Mouse (Mus musculus) limb, embryonic 13.5 days (tissue): Measurements from ENCODE around the gene Fabp3. TPM values are rescaled to one million over a fixed set of nuclear protein-coding genes. Genes with fewer than 3 reads are reported as not detected.

Experiments
- ATAC-seq: fragments of 200-750 bp; cut with Nextera tagmentation; 2 replicates; pipeline ENCODE4 v1.8.0; 2017; ENCODE audit warnings: low read depth, moderate number of reproducible peaks, moderate TSS enrichment; ENCODE audit not compliant: low FRiP score
- H3K27ac ChIP-seq: fragments of 300-500 bp; sonication (generic); 2 replicates; pipeline ENCODE4 v1.5.1; 2015; ENCODE audit warnings: inconsistent platforms, mild to moderate bottlenecking, moderate library complexity
- H3K27me3 ChIP-seq: fragments of 300-500 bp; sonication (generic); 2 replicates; pipeline ENCODE4 v1.6.1; 2015; ENCODE audit warnings: mild to moderate bottlenecking, inconsistent platforms
- H3K36me3 ChIP-seq: fragments of 300-500 bp; sonication (generic); 2 replicates; pipeline ENCODE4 v1.6.1; 2015; ENCODE audit warnings: inconsistent platforms, mild to moderate bottlenecking, moderate library complexity
- H3K4me1 ChIP-seq: fragments of 300-500 bp; sonication (generic); 2 replicates; pipeline ENCODE4 v1.6.1; 2015; ENCODE audit warnings: inconsistent platforms
- H3K4me2 ChIP-seq: fragments of 300-500 bp; sonication (generic); replicated peaks from 2 replicates; pipeline ENCODE4 v1.6.1; 2015; ENCODE audit warnings: inconsistent platforms, mild to moderate bottlenecking, moderate library complexity
- H3K4me3 ChIP-seq: fragments of 300-500 bp; sonication (generic); 2 replicates; pipeline ENCODE4 v1.5.1; 2015; ENCODE audit warnings: moderate library complexity, mild to moderate bottlenecking, inconsistent platforms
- H3K9ac ChIP-seq: fragments of 300-500 bp; sonication (generic); 2 replicates; pipeline ENCODE4 v1.6.1; 2015; ENCODE audit warnings: mild to moderate bottlenecking, inconsistent platforms
- H3K9me3 ChIP-seq: fragments of 300-500 bp; sonication (generic); 2 replicates; pipeline ENCODE4 v1.6.1; 2016; ENCODE audit warnings: inconsistent platforms
- WGBS: fragments of 180-500 bp; shearing (Covaris S2); methylation state at CpG from one replicate; pipeline ENCODE4 v1.1.7; 2015; 5-methylcytosine and 5-hydroxymethylcytosine counted together
- polyA plus RNA-seq: library from polyadenylated mRNA; unstranded; fragments of >200 nt; fragmentation: Nextera tagmentation; extraction: Ambion mirVana; gene quantifications from 2 replicates; pipeline ENCODE4 v1.2.1, GENCODE M21; 2015

Fabp3 gene
- polyA plus RNA-seq, 1 experiment from 2014 or later: 27.4 TPM

- Histone ChIP-seq H3K27me3 (no peaks in the 10 kb centered on the region), H3K4me3 (no peak overlapping the region), H3K9me3 (no peaks in the 10 kb centered on the region), H3K27ac (no peak overlapping the region), H3K4me2 (no peak overlapping the region), H3K36me3 (peaks cover 78% of the 10 kb centered on the region), H3K4me1 (no peaks in the 10 kb centered on the region), H3K9ac (no peak overlapping the region)
- 88% methylated on average over 16 of the region's 16 CpGs for WGBS
- ATAC-seq: no peak
These were observed 42.5 kb downstream of the Fabp3 start for GRCm38 (mm10) chr4:130350690-130351422.

- Histone ChIP-seq H3K27ac (no peak overlapping the region), H3K4me1 (no peaks in the 10 kb centered on the region), H3K27me3 (no peaks in the 10 kb centered on the region), H3K4me3 (no peak overlapping the region), H3K4me2 (no peak overlapping the region), H3K9ac (no peak overlapping the region), H3K36me3 (peaks cover 84% of the 10 kb centered on the region), H3K9me3 (no peaks in the 10 kb centered on the region)
- 87% methylated on average over 7 of the region's 7 CpGs for WGBS
- ATAC-seq: no peak
These were observed 44.2 kb downstream of the Fabp3 start for GRCm38 (mm10) chr4:130352588-130352987.

- ATAC-seq: no peak
- Histone ChIP-seq H3K36me3 (peaks cover 42% of the 10 kb centered on the region), H3K4me1 (peaks cover 19% of the 10 kb centered on the region), H3K9me3 (no peaks in the 10 kb centered on the region), H3K9ac (no peak overlapping the region), H3K27ac (no peak overlapping the region), H3K27me3 (no peaks in the 10 kb centered on the region), H3K4me2 (no peak overlapping the region), H3K4me3 (no peak overlapping the region)
These were observed 49.6 kb downstream of the Fabp3 start for GRCm38 (mm10) chr4:130357946-130358345.

GRCm38 (mm10) chr4:130359486-130360237 lies 51.3 kb downstream of the Fabp3 start, which contains the start of the genes Zcchc17 and Snrnp40:
Gene Zcchc17, minus strand, starts transcription at chr4:130359943.
Gene Snrnp40, plus strand, starts transcription at chr4:130360132.
- peak within 1 kb of the TSS; percentile 95 for H3K4me3 ChIP-seq
- peaks cover 41% of the 10 kb centered on the region for H3K36me3 ChIP-seq
- no peaks in the 10 kb centered on the region for H3K9me3 ChIP-seq
- under 1% methylated on average over 49 of the region's 49 CpGs for WGBS
- ATAC-seq: peak; percentile 99
- no peaks in the 10 kb centered on the region for H3K27me3 ChIP-seq
- H3K9ac ChIP-seq: peak within 1 kb of the TSS; percentile 96
- peak within 1 kb of the TSS; percentile 69; the same call in 1 of the 2 replicates for H3K27ac ChIP-seq
- H3K4me2 ChIP-seq: peak within 1 kb of the TSS; percentile 85
- H3K4me1 ChIP-seq: peaks cover 19% of the 10 kb centered on the region

GRCm38 (mm10) chr4:130360238-130360590 lies 51.8 kb downstream of the Fabp3 start:
- Histone ChIP-seq H3K27ac (peak overlapping the region; percentile 67; the same call in 1 of the 2 replicates), H3K36me3 (peaks cover 44% of the 10 kb centered on the region), H3K9ac (peak overlapping the region; percentile 95), H3K4me3 (peak overlapping the region; percentile 95), H3K4me1 (peaks cover 19% of the 10 kb centered on the region), H3K27me3 (no peaks in the 10 kb centered on the region), H3K4me2 (peak overlapping the region; percentile 79), H3K9me3 (no peaks in the 10 kb centered on the region)
- ATAC-seq: no peak
- WGBS: under 1% methylated on average over 19 of the region's 19 CpGs

Other genes with a start within 250 kb of the Fabp3 start
- gene Pef1, start 206.0 kb upstream of the Fabp3 start, polyA plus RNA-seq: 64.1 and 64.3 TPM in 2 replicates
- gene Hcrtr1, start 169.2 kb upstream of the Fabp3 start, polyA plus RNA-seq: not detected in 2 replicates
- gene Tinagl1, start 133.5 kb upstream of the Fabp3 start, polyA plus RNA-seq: 13.5 and 14.0 TPM in 2 replicates
- gene Gm853, start 86.2 kb upstream of the Fabp3 start, polyA plus RNA-seq: not detected in 2 replicates
- gene Serinc2, start 29.4 kb upstream of the Fabp3 start, polyA plus RNA-seq: 223 TPM in 2 replicates
- gene Gm10570, start 79 bp downstream of the Fabp3 start, polyA plus RNA-seq: not detected in 2 replicates
- 87.1 and 87.4 TPM in 2 replicates for gene Zcchc17, start 51.3 kb downstream of the Fabp3 start, polyA plus RNA-seq
- gene Snrnp40, start 51.5 kb downstream of the Fabp3 start, polyA plus RNA-seq: 167 and 173 TPM in 2 replicates